Mouse (Mus musculus) megakaryocyte, embryonic 14.5 days (primary cell): ENCODE measurements at regions not wholly inside any gene's neighbourhood (a gene's known extent, or its start where the extent isn't known, plus 50 kb on each side); places are given as distances from the start of the nearest gene placed in this dataset.

Source experiments
- H3K27me3 ChIP-seq: replicated peaks from 2 replicates; pipeline ENCODE3; 2012; ENCODE audit warnings: inconsistent platforms
- H3K36me3 ChIP-seq: replicated peaks from 2 replicates; pipeline ENCODE3; 2012; ENCODE audit warnings: low read length, inconsistent platforms, mixed read lengths
- H3K4me1 ChIP-seq: 2 replicates; pipeline ENCODE4 v1.6.1; 2012; ENCODE audit warnings: inconsistent platforms
- H3K4me3 ChIP-seq: replicated peaks from 2 replicates; pipeline ENCODE3; 2012; ENCODE audit warnings: moderate library complexity, mild to moderate bottlenecking, inconsistent platforms
- H3K9me3 ChIP-seq: 2 replicates; pipeline ENCODE4 v1.6.1; 2012; ENCODE audit warnings: inconsistent platforms
- FLI1 ChIP-seq: IDR thresholded peaks from 2 replicates; pipeline ENCODE4 v1.6.1; 2012; ENCODE audit warnings: low read length, inconsistent platforms, mixed read lengths
- GATA1 ChIP-seq: IDR thresholded peaks from 3 replicates; pipeline ENCODE4 v1.6.1; 2012; ENCODE audit warnings: mixed read lengths, low read length, inconsistent platforms, borderline replicate concordance

DNA sequence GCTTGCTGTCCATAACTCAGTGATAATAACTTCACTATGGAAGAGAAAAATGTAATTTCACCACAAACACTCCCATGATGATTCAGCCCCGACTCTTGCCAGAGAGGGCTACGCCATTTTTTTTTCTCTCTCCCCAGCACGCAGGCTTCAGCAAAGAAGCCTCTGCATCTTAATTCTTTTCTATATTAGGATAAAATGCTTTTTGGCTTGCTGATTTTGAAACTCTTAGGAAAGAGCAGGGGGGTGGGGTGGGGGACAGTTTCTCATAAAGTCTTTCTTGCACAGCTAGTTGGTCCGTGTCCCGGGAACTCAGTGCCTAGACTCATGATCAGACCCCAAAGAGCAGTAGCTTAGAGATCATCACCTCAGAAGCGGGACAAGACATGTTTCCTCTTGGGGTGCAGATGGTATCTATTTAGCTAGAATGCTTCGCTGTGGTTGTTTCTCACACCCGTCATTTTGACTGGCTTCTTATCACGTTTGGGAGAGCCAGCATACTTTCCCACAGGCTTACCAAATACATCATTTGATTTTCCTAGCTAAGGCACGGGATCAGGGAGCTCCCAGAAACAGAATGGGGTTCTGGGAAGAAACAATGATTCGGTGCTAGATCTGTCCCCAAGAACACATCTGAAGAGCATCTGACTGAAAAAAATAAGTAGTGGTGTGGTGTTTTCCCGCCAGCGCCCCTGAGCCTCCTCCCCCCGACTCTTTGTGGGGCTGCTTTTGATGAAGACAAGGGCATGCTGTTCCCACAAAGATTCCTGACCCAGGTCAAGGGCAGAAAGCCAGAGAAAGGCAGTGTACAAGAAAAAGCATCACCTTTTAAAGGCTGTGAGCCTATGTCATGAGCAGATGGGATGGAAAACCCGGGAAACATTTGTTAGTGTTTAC is 483.6 kb upstream of the Id4 start:
- peaks cover 33% of the 10 kb centered on the region for H3K9me3 ChIP-seq
- H3K4me1 ChIP-seq = no peaks in the 10 kb centered on the region
- TF ChIP-seq FLI1 (no peak), GATA1 (no peak)
- H3K27me3 ChIP-seq = no peaks in the 10 kb centered on the region
- no peaks in the 10 kb centered on the region for H3K36me3 ChIP-seq
- no peak overlapping the region for H3K4me3 ChIP-seq

DNA sequence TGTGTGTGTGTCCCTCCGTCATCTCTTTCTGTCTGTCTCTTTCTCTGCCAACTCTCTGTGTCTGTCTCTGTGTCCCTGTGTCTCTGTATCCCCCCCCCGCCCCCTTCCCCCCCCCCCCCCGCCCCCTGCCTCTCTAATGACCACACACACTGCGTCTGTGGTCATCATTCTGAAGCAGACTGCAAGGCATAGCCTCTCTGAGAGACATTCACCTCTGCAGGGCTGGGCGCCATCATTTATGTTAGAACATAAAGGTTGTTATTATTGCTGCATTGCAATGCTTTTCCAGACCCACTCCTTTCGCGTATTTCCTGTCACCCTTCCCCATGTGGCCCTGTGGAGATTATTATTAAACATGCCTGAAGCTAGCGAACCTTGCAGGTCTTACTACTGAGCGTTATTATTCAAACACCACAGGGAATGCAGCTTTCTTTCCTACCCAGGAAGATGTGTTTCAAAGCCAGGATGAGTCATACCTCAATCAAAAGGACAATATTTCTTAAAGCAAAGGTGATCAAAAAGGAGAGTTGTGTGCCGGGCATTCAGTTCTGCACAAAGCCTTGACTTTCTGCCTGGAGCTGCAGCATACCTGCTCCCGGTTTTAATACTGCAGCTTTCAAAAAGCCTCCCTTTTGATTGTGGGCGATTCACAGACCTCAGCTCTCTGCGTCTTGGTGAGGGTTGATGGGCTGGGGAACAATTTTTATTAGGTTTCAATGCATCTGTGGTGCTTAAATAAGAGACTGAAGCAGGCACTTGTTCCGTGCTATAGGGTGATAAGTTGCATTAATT is 482.6 kb upstream of the Id4 start:
- Histone ChIP-seq H3K9me3 (peaks cover 33% of the 10 kb centered on the region), H3K4me3 (no peak overlapping the region), H3K4me1 (no peaks in the 10 kb centered on the region), H3K36me3 (no peaks in the 10 kb centered on the region), H3K27me3 (no peaks in the 10 kb centered on the region)
- TF ChIP-seq FLI1 = no peak
- no peak for TF ChIP-seq GATA1

DNA sequence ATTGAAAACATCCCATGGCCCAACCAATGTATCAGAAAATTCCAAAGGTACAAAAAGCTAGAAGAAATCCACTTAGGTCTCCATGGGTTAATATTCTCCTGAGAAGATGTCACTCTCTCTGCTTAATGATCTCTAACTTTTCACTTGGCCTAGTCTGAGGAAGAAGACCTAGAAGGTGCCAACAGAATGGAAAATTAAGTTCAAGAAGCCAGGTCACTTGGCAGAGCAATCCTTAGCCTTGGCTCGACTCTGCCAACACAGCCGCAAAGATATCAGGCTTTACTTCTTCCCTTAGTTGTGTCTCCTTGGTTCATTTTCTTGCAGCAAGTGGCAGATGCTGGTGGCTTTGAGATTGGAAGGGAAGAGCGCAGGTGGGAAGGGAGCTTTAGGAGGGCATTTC is 476.6 kb upstream of the Id4 start:
- no peak overlapping the region for H3K4me3 ChIP-seq
- H3K9me3 ChIP-seq = peaks cover 8% of the 10 kb centered on the region; the same call in 1 of the 2 replicates
- H3K27me3 ChIP-seq = no peaks in the 10 kb centered on the region
- H3K36me3 ChIP-seq = no peaks in the 10 kb centered on the region
- no peaks in the 10 kb centered on the region for H3K4me1 ChIP-seq
- TF ChIP-seq FLI1 (no peak), GATA1 (no peak)

DNA sequence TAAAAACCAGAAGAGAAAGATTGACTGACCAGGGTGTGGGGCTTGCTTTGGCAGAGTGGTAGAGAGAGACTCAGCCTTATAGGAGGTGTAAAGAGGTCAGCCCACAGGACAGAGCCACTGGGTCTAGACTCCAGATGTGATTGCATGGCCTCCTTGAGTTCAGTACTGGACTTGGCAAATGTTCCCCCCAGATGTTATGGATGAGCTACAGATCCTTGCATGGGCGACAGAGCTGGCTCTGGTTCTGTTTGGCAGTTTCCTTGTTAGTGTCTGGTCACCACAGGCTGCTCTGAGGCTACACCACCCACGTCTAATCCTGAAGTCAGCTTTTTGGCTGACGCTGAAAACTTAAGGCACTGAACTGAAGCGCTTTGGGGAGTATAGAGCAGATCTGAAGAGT is 463.2 kb upstream of the Id4 start:
- Histone ChIP-seq H3K27me3 (no peaks in the 10 kb centered on the region), H3K4me3 (no peak overlapping the region), H3K36me3 (no peaks in the 10 kb centered on the region), H3K9me3 (peaks cover 20% of the 10 kb centered on the region), H3K4me1 (no peaks in the 10 kb centered on the region)
- TF ChIP-seq GATA1 = no peak
- no peak for TF ChIP-seq FLI1

DNA sequence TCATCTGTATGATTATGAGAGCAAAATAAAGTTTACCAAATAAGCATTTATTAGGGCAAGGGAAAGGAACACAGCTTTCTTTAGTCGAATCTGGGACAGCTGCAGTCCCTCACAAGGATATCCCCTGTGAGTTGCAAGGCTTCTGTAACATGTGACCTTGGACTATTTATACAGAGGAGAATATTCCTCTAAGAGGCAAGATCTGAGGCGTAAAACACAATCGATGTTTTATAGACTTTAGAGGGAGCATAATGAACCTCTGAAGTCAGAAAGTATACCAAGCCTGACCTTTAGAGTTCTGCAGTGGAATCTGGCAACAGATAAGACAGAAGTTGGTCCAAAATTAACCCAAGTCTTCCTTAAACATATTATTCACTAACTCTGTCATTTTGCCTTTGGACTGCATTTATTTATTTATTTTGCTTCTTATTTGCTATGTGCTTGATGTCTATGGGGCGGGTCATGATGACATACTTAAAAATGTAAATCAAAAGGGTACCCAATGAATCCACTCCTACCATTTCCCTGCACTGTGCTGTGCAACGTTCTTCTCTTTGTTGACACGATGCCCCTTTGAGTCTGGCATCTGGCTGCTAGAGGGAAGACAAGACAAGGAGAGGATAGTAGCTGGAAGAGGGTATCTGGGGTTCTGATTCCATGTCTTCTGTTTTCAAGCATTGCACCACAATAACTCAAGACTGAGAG is 449.2 kb upstream of the Id4 start:
- Histone ChIP-seq H3K9me3 (peaks cover 35% of the 10 kb centered on the region), H3K4me1 (no peaks in the 10 kb centered on the region), H3K4me3 (no peak overlapping the region), H3K27me3 (no peaks in the 10 kb centered on the region), H3K36me3 (no peaks in the 10 kb centered on the region)
- TF ChIP-seq FLI1 = no peak
- TF ChIP-seq GATA1 = no peak

DNA sequence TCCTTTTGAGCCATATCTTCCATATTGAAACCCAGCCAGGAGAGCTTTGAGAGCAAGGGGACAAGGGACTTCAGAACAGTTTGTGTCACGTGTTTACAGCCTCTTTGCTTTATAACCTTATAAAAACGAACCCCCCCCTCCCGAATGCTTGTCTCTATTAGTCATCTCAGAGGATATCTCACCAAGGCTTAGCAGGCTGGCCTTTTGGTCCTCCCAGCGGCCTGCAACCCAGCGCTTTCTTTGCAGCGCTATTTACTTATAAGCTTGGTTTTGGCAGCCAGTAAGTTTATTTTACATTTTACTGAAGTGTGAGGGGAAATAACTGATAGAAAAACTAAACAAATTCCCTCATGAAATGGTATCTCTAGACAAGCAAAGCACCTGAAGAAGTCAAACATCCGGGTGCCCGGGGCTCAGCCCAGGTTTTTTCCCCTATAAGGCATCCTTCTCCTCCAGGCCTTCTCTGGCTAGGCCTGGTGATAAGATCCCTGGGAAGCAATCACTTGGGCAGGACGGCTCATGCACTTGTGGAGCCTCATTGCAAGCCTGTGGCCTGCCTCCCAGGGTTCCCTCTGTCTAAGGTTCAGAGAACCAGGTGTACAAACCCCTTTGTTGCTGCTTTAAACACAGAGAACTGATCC is 442.0 kb upstream of the Id4 start:
- Histone ChIP-seq H3K4me3 (no peak overlapping the region), H3K36me3 (no peaks in the 10 kb centered on the region), H3K27me3 (no peaks in the 10 kb centered on the region), H3K9me3 (peaks cover 8% of the 10 kb centered on the region), H3K4me1 (no peaks in the 10 kb centered on the region)
- no peak for TF ChIP-seq FLI1
- no peak for TF ChIP-seq GATA1

DNA sequence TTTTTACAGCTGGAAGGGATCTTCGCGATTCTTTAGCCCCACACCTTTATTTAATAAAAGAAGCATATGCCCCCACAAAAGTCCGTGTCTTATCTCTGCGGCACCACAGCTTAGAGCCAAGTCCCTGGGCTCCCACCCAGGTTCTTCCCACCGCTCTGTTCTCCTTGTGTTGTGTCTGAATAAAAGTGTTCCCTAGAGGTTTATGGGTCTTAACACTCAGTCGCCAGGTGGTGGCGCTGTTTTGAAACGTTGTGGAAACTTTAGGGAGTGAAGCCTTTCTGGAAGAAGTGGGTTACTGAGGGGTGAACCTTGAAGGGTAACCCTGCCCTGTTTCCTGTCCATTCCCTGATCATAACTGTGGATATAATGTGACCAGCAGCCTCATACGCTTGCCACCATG is 424.5 kb upstream of the Id4 start:
- Histone ChIP-seq H3K4me3 (no peak overlapping the region), H3K9me3 (peaks cover 46% of the 10 kb centered on the region), H3K4me1 (no peaks in the 10 kb centered on the region), H3K36me3 (no peaks in the 10 kb centered on the region), H3K27me3 (no peaks in the 10 kb centered on the region)
- TF ChIP-seq FLI1 (no peak), GATA1 (no peak)

DNA sequence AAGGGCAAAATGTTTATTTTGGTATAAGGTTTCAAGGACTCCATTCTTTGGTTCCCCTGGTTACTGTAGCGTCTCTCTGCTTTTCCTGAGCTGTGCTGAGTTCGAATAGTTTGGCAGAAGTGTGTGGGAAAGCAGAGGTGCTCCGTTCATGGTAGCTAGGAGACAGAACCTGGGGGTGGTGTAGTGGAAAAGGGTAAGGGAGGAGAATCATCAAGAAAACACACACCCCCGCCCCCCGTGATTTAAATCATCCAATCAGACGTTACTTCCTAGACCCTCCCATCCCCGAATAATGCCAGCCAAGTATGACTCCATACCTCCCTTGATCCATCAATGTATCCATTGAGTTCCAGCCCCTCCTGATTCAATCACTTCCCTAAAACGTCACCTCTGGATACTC is 418.6 kb upstream of the Id4 start:
- TF ChIP-seq FLI1 = no peak
- no peak for TF ChIP-seq GATA1
- no peaks in the 10 kb centered on the region for H3K27me3 ChIP-seq
- no peaks in the 10 kb centered on the region for H3K36me3 ChIP-seq

DNA sequence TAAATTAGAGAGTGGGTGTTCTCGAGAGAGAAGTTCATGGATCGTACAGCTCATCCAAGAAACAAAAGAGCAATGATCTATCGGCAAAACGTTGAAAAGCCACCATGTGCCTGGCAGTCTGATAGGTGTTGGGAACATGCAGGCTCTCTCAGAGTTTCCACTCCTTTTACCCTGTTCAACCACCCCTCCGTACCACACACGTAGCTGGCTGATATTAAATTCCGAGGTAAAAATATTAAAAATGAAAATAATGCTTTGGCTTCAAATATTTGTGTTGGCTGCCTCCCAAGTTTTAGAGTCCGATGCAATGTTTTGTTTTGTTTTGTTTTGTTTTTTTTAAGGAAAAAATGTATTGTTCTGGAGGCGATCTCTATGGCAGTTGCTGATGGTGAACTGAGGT is 418.0 kb upstream of the Id4 start:
- Histone ChIP-seq H3K4me1 (no peaks in the 10 kb centered on the region), H3K4me3 (no peak overlapping the region), H3K27me3 (no peaks in the 10 kb centered on the region), H3K9me3 (peaks cover 30% of the 10 kb centered on the region), H3K36me3 (no peaks in the 10 kb centered on the region)
- TF ChIP-seq GATA1 = no peak

More for the DNA sequence above, 418.6 kb upstream of the Id4 start:
- Histone ChIP-seq H3K9me3 (peaks cover 32% of the 10 kb centered on the region), H3K4me3 (no peak overlapping the region), H3K4me1 (no peaks in the 10 kb centered on the region)
